Mouse (Mus musculus) embryonic facial prominence, embryonic 10.5 days (tissue): ENCODE measurements around the gene Ddx4. TPM values are rescaled to one million over a fixed set of nuclear protein-coding genes. Genes with fewer than 3 reads are reported as not detected.
A peak's percentile ranks its signal among the peaks of the same experiment; 100 is the strongest.

Experiments used
- DNase-seq: peaks from one replicate; pipeline ENCODE4 v3.0.0-alpha.2; 2017; ENCODE audit warnings: low spot score
- H3K27ac ChIP-seq: fragments of 300-500 bp; sonication (generic); replicated peaks from 2 replicates; pipeline ENCODE4 v1.5.1; 2016; ENCODE audit warnings: mild to moderate bottlenecking
- H3K27me3 ChIP-seq: fragments of 300-500 bp; sonication (generic); replicated peaks from 2 replicates; pipeline ENCODE4 v1.6.1; 2016; ENCODE audit warnings: low read depth, mild to moderate bottlenecking; ENCODE audit not compliant: poor library complexity, severe bottlenecking
- H3K36me3 ChIP-seq: fragments of 300-500 bp; sonication (generic); replicated peaks from 2 replicates; pipeline ENCODE4 v1.6.1; 2016; ENCODE audit warnings: mild to moderate bottlenecking, moderate library complexity
- H3K4me1 ChIP-seq: fragments of 300-500 bp; sonication (generic); 2 replicates; pipeline ENCODE4 v1.6.1; 2016
- H3K4me3 ChIP-seq: fragments of 300-500 bp; sonication (generic); 2 replicates; pipeline ENCODE4 v1.5.1; 2016; ENCODE audit warnings: mild to moderate bottlenecking, moderate library complexity
- H3K9me3 ChIP-seq: fragments of 300-500 bp; sonication (generic); 2 replicates; pipeline ENCODE4 v1.6.1; 2016; ENCODE audit warnings: mild to moderate bottlenecking
- WGBS: fragments of 180-500 bp; shearing (Covaris S2); methylation state at CpG from one replicate; pipeline ENCODE4 v1.1.7; 2016; 5-methylcytosine and 5-hydroxymethylcytosine counted together
- polyA plus RNA-seq: library from polyadenylated mRNA; unstranded; fragments of >200 nt; fragmentation: Nextera tagmentation; extraction: Ambion mirVana; gene quantifications from 2 replicates; pipeline ENCODE4 v1.2.1, GENCODE M21; 2016

Ddx4 gene
- polyA plus RNA-seq, 1 experiment from 2014 or later, result 0.56 TPM

- WGBS, result 90% methylated on average over 10 of the region's 10 CpGs
Measured at GRCm38 (mm10) chr13:112666433-112667024, 14.3 kb upstream of the Ddx4 start.

GRCm38 (mm10) chr13:112661687-112662086 lies 9.4 kb upstream of the Ddx4 start:
- DNase-seq, result no peak
- no peak overlapping the region for H3K27ac ChIP-seq
- WGBS, result 80% methylated on average over 2 of the region's 2 CpGs
- no peak overlapping the region for H3K4me3 ChIP-seq
- H3K27me3 ChIP-seq, result no peaks in the 10 kb centered on the region
- H3K9me3 ChIP-seq, result no peaks in the 10 kb centered on the region
- peaks cover 12% of the 10 kb centered on the region for H3K4me1 ChIP-seq
- no peaks in the 10 kb centered on the region for H3K36me3 ChIP-seq

More at GRCm38 (mm10) chr13:112666433-112667024, 14.3 kb upstream of the Ddx4 start:
- no peak overlapping the region for H3K4me3 ChIP-seq
- H3K4me1 ChIP-seq, result no peaks in the 10 kb centered on the region
- H3K27ac ChIP-seq, result no peak overlapping the region
- 0 out of 2 replicates have a peak, but pooled peaks cover 6% of the 10 kb centered on the region for H3K36me3 ChIP-seq
- no peaks in the 10 kb centered on the region for H3K27me3 ChIP-seq
- no peak for DNase-seq
- H3K9me3 ChIP-seq, result no peaks in the 10 kb centered on the region

- WGBS, result under 1% methylated on average over 33 of the region's 33 CpGs
- H3K27ac ChIP-seq, result peak within 1 kb of the TSS; percentile 80
Measured at GRCm38 (mm10) chr13:112660574-112661381, 8.5 kb upstream of the Ddx4 start, which contains the start of gene Slc38a9. Gene Slc38a9 (plus strand): TSS chr13:112660751.

GRCm38 (mm10) chr13:112659986-112660573 lies 7.8 kb upstream of the Ddx4 start:
- H3K36me3 ChIP-seq, result no peaks in the 10 kb centered on the region
- peaks cover 12% of the 10 kb centered on the region for H3K4me1 ChIP-seq
- no peaks in the 10 kb centered on the region for H3K9me3 ChIP-seq
- H3K27me3 ChIP-seq, result no peaks in the 10 kb centered on the region
- H3K4me3 ChIP-seq, result peak overlapping the region; percentile 83
- peak overlapping the region; percentile 48; the same call in 1 of the 2 replicates for H3K27ac ChIP-seq
- DNase-seq, result no peak
- WGBS, result 4% methylated on average over 10 of the region's 10 CpGs

More at GRCm38 (mm10) chr13:112660574-112661381, 8.5 kb upstream of the Ddx4 start, which contains the start of gene Slc38a9:
- H3K9me3 ChIP-seq, result no peaks in the 10 kb centered on the region
- peak within 1 kb of the TSS; percentile 83 for H3K4me3 ChIP-seq
- no peaks in the 10 kb centered on the region for H3K36me3 ChIP-seq
- H3K27me3 ChIP-seq, result no peaks in the 10 kb centered on the region
- DNase-seq, result peak; percentile 93
- peaks cover 12% of the 10 kb centered on the region for H3K4me1 ChIP-seq

GRCm38 (mm10) chr13:112651183-112651582 lies 1.1 kb downstream of the Ddx4 start:
- Histone ChIP-seq H3K4me3 (no peak overlapping the region), H3K27ac (no peak overlapping the region), H3K4me1 (0 out of 2 replicates have a peak, but pooled peaks cover 5% of the 10 kb centered on the region), H3K36me3 (peaks cover 8% of the 10 kb centered on the region; the same call in 1 of the 2 replicates), H3K9me3 (peaks cover 11% of the 10 kb centered on the region), H3K27me3 (peaks cover 5% of the 10 kb centered on the region; the same call in 1 of the 2 replicates)
- WGBS, result 84% methylated on average over 3 of the region's 3 CpGs
- DNase-seq, result no peak

- Histone ChIP-seq H3K36me3 (no peaks in the 10 kb centered on the region), H3K4me3 (no peak overlapping the region), H3K27me3 (no peaks in the 10 kb centered on the region), H3K4me1 (no peaks in the 10 kb centered on the region), H3K9me3 (no peaks in the 10 kb centered on the region), H3K27ac (no peak overlapping the region)
- 90% methylated on average over 1 of the region's 1 CpGs for WGBS
- no peak for DNase-seq
Measured at GRCm38 (mm10) chr13:112645529-112646186, 6.6 kb downstream of the Ddx4 start.

GRCm38 (mm10) chr13:112644996-112645395 lies 7.3 kb downstream of the Ddx4 start:
- no peak for DNase-seq
- WGBS, result 85% methylated on average over 3 of the region's 3 CpGs
- H3K27me3 ChIP-seq, result no peaks in the 10 kb centered on the region
- H3K4me1 ChIP-seq, result no peaks in the 10 kb centered on the region
- no peaks in the 10 kb centered on the region for H3K9me3 ChIP-seq
- H3K36me3 ChIP-seq, result no peaks in the 10 kb centered on the region
- H3K4me3 ChIP-seq, result no peak overlapping the region
- no peak overlapping the region for H3K27ac ChIP-seq

- Histone ChIP-seq H3K4me3 (no peak overlapping the region), H3K9me3 (no peaks in the 10 kb centered on the region), H3K4me1 (no peaks in the 10 kb centered on the region), H3K36me3 (no peaks in the 10 kb centered on the region), H3K27me3 (no peaks in the 10 kb centered on the region), H3K27ac (no peak overlapping the region)
- WGBS, result 89% methylated on average over 3 of the region's 3 CpGs
- no peak for DNase-seq
Measured at GRCm38 (mm10) chr13:112642897-112643296, 9.4 kb downstream of the Ddx4 start.

- no peak overlapping the region for H3K4me3 ChIP-seq
- WGBS, result 60% methylated on average over 4 of the region's 4 CpGs
- H3K36me3 ChIP-seq, result no peaks in the 10 kb centered on the region
- no peaks in the 10 kb centered on the region for H3K27me3 ChIP-seq
- DNase-seq, result no peak
- H3K4me1 ChIP-seq, result no peaks in the 10 kb centered on the region
- no peak overlapping the region for H3K27ac ChIP-seq
- H3K9me3 ChIP-seq, result no peaks in the 10 kb centered on the region
Measured at GRCm38 (mm10) chr13:112639111-112639510, 13.2 kb downstream of the Ddx4 start.

GRCm38 (mm10) chr13:112636498-112636897 lies 15.8 kb downstream of the Ddx4 start:
- Histone ChIP-seq H3K27ac (no peak overlapping the region), H3K36me3 (no peaks in the 10 kb centered on the region), H3K4me3 (no peak overlapping the region), H3K4me1 (no peaks in the 10 kb centered on the region), H3K27me3 (no peaks in the 10 kb centered on the region), H3K9me3 (no peaks in the 10 kb centered on the region)
- WGBS, result 48% methylated on average over 3 of the region's 3 CpGs
- DNase-seq, result no peak

GRCm38 (mm10) chr13:112635174-112635837 lies 17.0 kb downstream of the Ddx4 start:
- no peak for DNase-seq
- H3K36me3 ChIP-seq, result no peaks in the 10 kb centered on the region
- H3K27me3 ChIP-seq, result no peaks in the 10 kb centered on the region
- 64% methylated on average over 7 of the region's 7 CpGs for WGBS
- H3K27ac ChIP-seq, result no peak overlapping the region
- no peaks in the 10 kb centered on the region for H3K4me1 ChIP-seq
- no peaks in the 10 kb centered on the region for H3K9me3 ChIP-seq
- H3K4me3 ChIP-seq, result no peak overlapping the region

GRCm38 (mm10) chr13:112625566-112625965 lies 26.7 kb downstream of the Ddx4 start:
- H3K4me3 ChIP-seq, result no peak overlapping the region
- no peaks in the 10 kb centered on the region for H3K36me3 ChIP-seq
- no peak overlapping the region for H3K27ac ChIP-seq
- H3K9me3 ChIP-seq, result no peaks in the 10 kb centered on the region
- no peaks in the 10 kb centered on the region for H3K4me1 ChIP-seq
- DNase-seq, result no peak
- H3K27me3 ChIP-seq, result no peaks in the 10 kb centered on the region
